Mouse (Mus musculus): ENCODE measurements around the gene 4931429L15Rik. TPM values are rescaled to one million over a fixed set of nuclear protein-coding genes. Genes with fewer than 3 reads are reported as not detected.
"Not testable (repeated sequence)": the region's sequence is repeated elsewhere in the genome, so short reads cannot be mapped to it uniquely, and the experiment has no call there.

4931429L15Rik gene
- polyA plus RNA-seq (2015; fragmentation: Nextera tagmentation; extraction: Ambion mirVana): not detected in 2 replicates

GRCm38 (mm10) chr9:46319886-46320285 lies at the start of gene 4931429L15Rik:
TSS of gene 4931429L15Rik (minus strand) at chr9:46319986.
- H3K27ac ChIP-seq; H3K27me3 ChIP-seq (replicated peaks); H3K9me3 ChIP-seq; H3K4me3 ChIP-seq; H3K4me2 ChIP-seq; ATAC-seq (replicated peaks); H3K9ac ChIP-seq; H3K36me3 ChIP-seq (replicated peaks): not testable (repeated sequence)
- 87% methylated on average over 6 of the region's 6 CpGs for WGBS
- H3K4me1 ChIP-seq: peaks cover 18% of the 10 kb centered on the region

GRCm38 (mm10) chr9:46362459-46362858 lies 42.7 kb upstream of the 4931429L15Rik start:
- ATAC-seq (replicated peaks): no peak
- Histone ChIP-seq H3K27me3 (replicated peaks) (no peaks in the 10 kb centered on the region), H3K27ac (no peak overlapping the region), H3K36me3 (replicated peaks) (no peaks in the 10 kb centered on the region), H3K4me2 (no peak overlapping the region), H3K9me3 (no peaks in the 10 kb centered on the region), H3K4me1 (peaks cover 4% of the 10 kb centered on the region; the same call in 1 of the 2 replicates), H3K4me3 (no peak overlapping the region), H3K9ac (no peak overlapping the region)
- WGBS: 67% methylated on average over 2 of the region's 2 CpGs

- H3K4me3 ChIP-seq: no peak overlapping the region
- H3K4me1 ChIP-seq: peaks cover 4% of the 10 kb centered on the region; the same call in 1 of the 2 replicates
- H3K9me3 ChIP-seq: no peaks in the 10 kb centered on the region
- WGBS: 47% methylated on average over 11 of the region's 11 CpGs
- H3K36me3 ChIP-seq (replicated peaks): no peaks in the 10 kb centered on the region
- no peak for ATAC-seq (replicated peaks)
- H3K4me2 ChIP-seq: no peak overlapping the region
- H3K9ac ChIP-seq: no peak overlapping the region
- no peak overlapping the region for H3K27ac ChIP-seq
- H3K27me3 ChIP-seq (replicated peaks): no peaks in the 10 kb centered on the region
These were observed 41.8 kb upstream of the 4931429L15Rik start for GRCm38 (mm10) chr9:46361461-46362111.

GRCm38 (mm10) chr9:46353992-46354391 lies 34.2 kb upstream of the 4931429L15Rik start:
- no peak overlapping the region for H3K4me2 ChIP-seq
- peak; percentile 76 for ATAC-seq (replicated peaks)
- H3K9me3 ChIP-seq: no peaks in the 10 kb centered on the region
- H3K27me3 ChIP-seq (replicated peaks): no peaks in the 10 kb centered on the region
- 7% methylated on average over 3 of the region's 3 CpGs for WGBS
- no peak overlapping the region for H3K27ac ChIP-seq
- H3K4me3 ChIP-seq: no peak overlapping the region
- H3K4me1 ChIP-seq: peaks cover 31% of the 10 kb centered on the region
- no peak overlapping the region for H3K9ac ChIP-seq
- no peaks in the 10 kb centered on the region for H3K36me3 ChIP-seq (replicated peaks)

- no peak overlapping the region for H3K4me2 ChIP-seq
- no peaks in the 10 kb centered on the region for H3K36me3 ChIP-seq (replicated peaks)
- ATAC-seq (replicated peaks): peak; percentile 48
- H3K27ac ChIP-seq: no peak overlapping the region
- no peaks in the 10 kb centered on the region for H3K27me3 ChIP-seq (replicated peaks)
- peaks cover 31% of the 10 kb centered on the region for H3K4me1 ChIP-seq
- no peak overlapping the region for H3K4me3 ChIP-seq
- H3K9me3 ChIP-seq: no peaks in the 10 kb centered on the region
- 13% methylated on average over 5 of the region's 5 CpGs for WGBS
- no peak overlapping the region for H3K9ac ChIP-seq
These were observed 33.5 kb upstream of the 4931429L15Rik start for GRCm38 (mm10) chr9:46353330-46353724.

- WGBS: 51% methylated on average over 12 of the region's 12 CpGs
- H3K9me3 ChIP-seq: no peaks in the 10 kb centered on the region
- no peak overlapping the region for H3K27ac ChIP-seq
- H3K36me3 ChIP-seq (replicated peaks): no peaks in the 10 kb centered on the region
- no peak for ATAC-seq (replicated peaks)
- H3K4me3 ChIP-seq: no peak overlapping the region
- peaks cover 31% of the 10 kb centered on the region for H3K4me1 ChIP-seq
- no peak overlapping the region for H3K4me2 ChIP-seq
- no peak overlapping the region for H3K9ac ChIP-seq
- H3K27me3 ChIP-seq (replicated peaks): no peaks in the 10 kb centered on the region
These were observed 33.0 kb upstream of the 4931429L15Rik start for GRCm38 (mm10) chr9:46352651-46353329.

GRCm38 (mm10) chr9:46350451-46350981 lies 30.7 kb upstream of the 4931429L15Rik start:
- WGBS: 32% methylated on average over 9 of the region's 9 CpGs
- no peak overlapping the region for H3K9ac ChIP-seq
- H3K4me3 ChIP-seq: no peak overlapping the region
- peaks cover 31% of the 10 kb centered on the region for H3K4me1 ChIP-seq
- H3K36me3 ChIP-seq (replicated peaks): no peaks in the 10 kb centered on the region
- ATAC-seq (replicated peaks): no peak
- H3K4me2 ChIP-seq: no peak overlapping the region
- H3K9me3 ChIP-seq: no peaks in the 10 kb centered on the region
- 0 out of 2 replicates have a peak overlapping the region, but pooled peaks have one; percentile 41 for H3K27ac ChIP-seq
- no peaks in the 10 kb centered on the region for H3K27me3 ChIP-seq (replicated peaks)

GRCm38 (mm10) chr9:46345887-46346665 lies 26.3 kb upstream of the 4931429L15Rik start:
- Histone ChIP-seq H3K4me1 (peaks cover 8% of the 10 kb centered on the region), H3K27ac (no peak overlapping the region), H3K4me3 (no peak overlapping the region), H3K27me3 (replicated peaks) (no peaks in the 10 kb centered on the region), H3K4me2 (no peak overlapping the region), H3K36me3 (replicated peaks) (no peaks in the 10 kb centered on the region), H3K9me3 (no peaks in the 10 kb centered on the region), H3K9ac (no peak overlapping the region)
- 90% methylated on average over 4 of the region's 4 CpGs for WGBS
- no peak for ATAC-seq (replicated peaks)

- Histone ChIP-seq H3K27ac (peak overlapping the region; percentile 56; the same call in 1 of the 2 replicates), H3K9me3 (no peaks in the 10 kb centered on the region), H3K9ac (no peak overlapping the region), H3K4me3 (no peak overlapping the region), H3K4me1 (peaks cover 25% of the 10 kb centered on the region), H3K4me2 (no peak overlapping the region), H3K36me3 (replicated peaks) (no peaks in the 10 kb centered on the region), H3K27me3 (replicated peaks) (0 out of 2 replicates have a peak, but pooled peaks cover 4% of the 10 kb centered on the region)
- no peak for ATAC-seq (replicated peaks)
- 81% methylated on average over 4 of the region's 4 CpGs for WGBS
These were observed 19.4 kb upstream of the 4931429L15Rik start for GRCm38 (mm10) chr9:46339051-46339652.

- Histone ChIP-seq H3K27ac (peak overlapping the region; percentile 56), H3K4me3 (no peak overlapping the region), H3K4me1 (peaks cover 25% of the 10 kb centered on the region), H3K36me3 (replicated peaks) (no peaks in the 10 kb centered on the region), H3K4me2 (no peak overlapping the region), H3K9ac (no peak overlapping the region), H3K27me3 (replicated peaks) (0 out of 2 replicates have a peak, but pooled peaks cover 4% of the 10 kb centered on the region), H3K9me3 (no peaks in the 10 kb centered on the region)
- WGBS: 13% methylated on average over 4 of the region's 4 CpGs
- ATAC-seq (replicated peaks): 0 out of 2 replicates have a peak, but pooled peaks have one; percentile 33
These were observed 18.6 kb upstream of the 4931429L15Rik start for GRCm38 (mm10) chr9:46338384-46338783.

GRCm38 (mm10) chr9:46337852-46338291 lies 18.1 kb upstream of the 4931429L15Rik start:
- H3K9me3 ChIP-seq: no peaks in the 10 kb centered on the region
- H3K27ac ChIP-seq: peak overlapping the region; percentile 56
- H3K9ac ChIP-seq: no peak overlapping the region
- peaks cover 25% of the 10 kb centered on the region for H3K4me1 ChIP-seq
- 0% methylated on average over 3 of the region's 3 CpGs for WGBS
- 0 out of 2 replicates have a peak, but pooled peaks cover 4% of the 10 kb centered on the region for H3K27me3 ChIP-seq (replicated peaks)
- ATAC-seq (replicated peaks): peak; percentile 94
- no peaks in the 10 kb centered on the region for H3K36me3 ChIP-seq (replicated peaks)
- no peak overlapping the region for H3K4me3 ChIP-seq
- no peak overlapping the region for H3K4me2 ChIP-seq
